Comparison of ENCODE assay signal across 20 mouse cellular contexts in the genomic region with DNA sequence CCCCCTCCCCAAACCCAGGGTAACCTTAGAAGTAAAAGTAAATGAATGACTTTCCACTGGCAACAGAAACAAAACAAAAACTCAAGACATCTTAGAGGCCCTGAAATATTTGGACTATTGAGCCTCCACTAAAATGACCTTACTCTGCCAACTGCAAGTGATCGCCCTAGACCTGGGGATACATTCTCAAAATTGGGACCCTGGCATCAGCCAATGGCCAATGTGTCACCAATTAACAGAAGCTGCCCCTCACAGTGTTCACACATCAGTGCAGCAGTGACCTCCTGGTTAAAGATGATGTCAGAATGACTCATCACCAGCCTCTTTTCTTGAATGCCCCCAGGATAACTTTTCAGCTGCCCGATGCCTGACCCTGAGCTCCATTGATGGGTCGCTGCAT. TPM values are rescaled to one million over a fixed set of nuclear protein-coding genes. Genes with fewer than 3 reads are reported as not detected.
"Had no signal": no experiment of that assay in that cellular context is flagged by ENCODE, and none has a peak within 500 bp of the region (broad histone marks: within the 10 kb centered on the region; RNA-seq: fewer than 3 reads in every experiment).

No protein-coding gene starts in this region.

- H3K4me3 ChIP-seq: intestine, embryonic 15.5 days; limb, embryonic 12.5 days; limb, embryonic 15.5 days; midbrain, embryonic 12.5 days had no signal

- H3K4me2 ChIP-seq: intestine, embryonic 15.5 days; limb, embryonic 12.5 days; limb, embryonic 15.5 days; liver, embryonic 11.5 days; lung, embryonic 14.5 days; midbrain, embryonic 12.5 days had no signal

- H3K27me3 ChIP-seq: intestine, embryonic 15.5 days; limb, embryonic 12.5 days; limb, embryonic 15.5 days; midbrain, embryonic 12.5 days had no signal

- H3K27ac ChIP-seq: intestine, embryonic 15.5 days; limb, embryonic 12.5 days; limb, embryonic 15.5 days; liver, embryonic 14.5 days; macrophage; midbrain, embryonic 12.5 days; stomach, postnatal 0 days had no signal

- H3K36me3 ChIP-seq: intestine, embryonic 15.5 days; limb, embryonic 12.5 days; limb, embryonic 15.5 days; midbrain, embryonic 12.5 days had no signal

- DNase-seq: left cerebral cortex, postnatal 4 days; liver, postnatal 0 days; lung, embryonic 14.5 days; right cerebral cortex, adult 18-20 months; right cerebral cortex, postnatal 14 days; right cerebral cortex, postnatal 4 days; thymus, adult 2 months; thymus, postnatal 25 days had no signal

- H3K9ac ChIP-seq: intestine, embryonic 15.5 days; limb, embryonic 12.5 days; limb, embryonic 15.5 days; liver, embryonic 14.5 days; liver, postnatal 0 days; lung, embryonic 14.5 days; midbrain, embryonic 12.5 days had no signal

- ATAC-seq: intestine, embryonic 15.5 days; liver, postnatal 0 days; lung, postnatal 0 days had no signal

- H3K4me1 ChIP-seq: intestine, embryonic 15.5 days; limb, embryonic 15.5 days; midbrain, embryonic 12.5 days had no signal

- H3K9me3 ChIP-seq: intestine, embryonic 15.5 days; limb, embryonic 15.5 days; midbrain, embryonic 12.5 days had no signal

RNA-seq across cellular contexts. Expression of a gene that starts 30.7 kb away (rescaled TPM):
- polyA plus RNA-seq: intestine, embryonic 15.5 days; kidney, embryonic 14.5 days; limb, embryonic 12.5 days; limb, embryonic 15.5 days; liver, embryonic 11.5 days; liver, embryonic 14.5 days; liver, postnatal 0 days; lung, embryonic 14.5 days; lung, postnatal 0 days; macrophage; midbrain, postnatal 0 days; stomach, embryonic 14.5 days; stomach, postnatal 0 days; thymus, adult 2 months had no signal
